Mouse (Mus musculus) kidney, postnatal 0 days (tissue): ENCODE measurements around the gene Olfr1382. TPM values are rescaled to one million over a fixed set of nuclear protein-coding genes. Genes with fewer than 3 reads are reported as not detected.
"Not testable (repeated sequence)": the region's sequence is repeated elsewhere in the genome, so short reads cannot be mapped to it uniquely, and the experiment has no call there.

Experiments
- ATAC-seq: fragments of 200-750 bp; cut with Nextera tagmentation; replicated peaks from 2 replicates; pipeline ENCODE4 v1.8.0; 2017; ENCODE audit warnings: low read depth, moderate number of reproducible peaks, moderate TSS enrichment, moderate library complexity; ENCODE audit not compliant: low FRiP score
- DNase-seq: peaks from one replicate; pipeline ENCODE4 v3.0.0-alpha.2; 2016; ENCODE audit warnings: low spot score
- H3K27ac ChIP-seq: fragments of 300-500 bp; sonication (generic); 2 replicates; pipeline ENCODE4 v1.5.1; 2014; ENCODE audit warnings: mild to moderate bottlenecking
- H3K27me3 ChIP-seq: fragments of 300-500 bp; sonication (generic); 2 replicates; pipeline ENCODE4 v1.6.1; 2014; ENCODE audit warnings: low read length, mixed read lengths; ENCODE audit not compliant: insufficient read depth
- H3K36me3 ChIP-seq: fragments of 300-500 bp; sonication (generic); 2 replicates; pipeline ENCODE4 v1.6.1; 2014; ENCODE audit warnings: low read length, mixed read lengths; ENCODE audit not compliant: insufficient read depth
- H3K4me1 ChIP-seq: fragments of 300-500 bp; sonication (generic); replicated peaks from 2 replicates; pipeline ENCODE4 v1.6.1; 2014; ENCODE audit warnings: antibody characterized with exemption, low read length, mixed read lengths; ENCODE audit not compliant: insufficient read depth
- H3K4me2 ChIP-seq: fragments of 300-500 bp; sonication (generic); 2 replicates; pipeline ENCODE4 v1.6.1; 2014; ENCODE audit warnings: mild to moderate bottlenecking, low read length, moderate library complexity, mixed read lengths
- H3K4me3 ChIP-seq: fragments of 300-500 bp; sonication (generic); replicated peaks from 2 replicates; pipeline ENCODE4 v1.5.1; 2014; ENCODE audit warnings: low read depth, low read length
- H3K9ac ChIP-seq: fragments of 300-500 bp; sonication (generic); 2 replicates; pipeline ENCODE4 v1.6.1; 2014; ENCODE audit warnings: low read depth, low read length
- H3K9me3 ChIP-seq: fragments of 300-500 bp; sonication (generic); replicated peaks from 2 replicates; pipeline ENCODE4 v1.6.1; 2016; ENCODE audit warnings: low read length, inconsistent platforms, mixed read lengths
- CTCF ChIP-seq: IDR thresholded peaks from 2 replicates; pipeline ENCODE4 v1.5.1; 2016; ENCODE audit warnings: antibody characterized with exemption, low read depth, mild to moderate bottlenecking, moderate library complexity
- WGBS: fragments of 180-500 bp; shearing (Covaris S2); extraction: QIAGEN DNeasy Blood & Tissue Kit; methylation state at CpG from one replicate; pipeline ENCODE4 v1.1.7; 2014; 5-methylcytosine and 5-hydroxymethylcytosine counted together
- polyA plus RNA-seq: library from polyadenylated mRNA; unstranded; fragments of >200 nt; fragmentation: Nextera tagmentation; extraction: Ambion mirVana; gene quantifications from 2 replicates; pipeline ENCODE4 v1.2.1, GENCODE M21; 2015

Olfr1382 gene
- polyA plus RNA-seq = not detected in 2 replicates

- no peak for TF ChIP-seq CTCF
- no peaks in the 10 kb centered on the region for H3K4me1 ChIP-seq
- H3K27ac ChIP-seq = no peak within 1 kb of the TSS
- no peak within 1 kb of the TSS for H3K4me2 ChIP-seq
- H3K4me3 ChIP-seq = no peak within 1 kb of the TSS
- no peaks in the 10 kb centered on the region for H3K9me3 ChIP-seq
- 76% methylated on average over 3 of the region's 3 CpGs for WGBS
- DNase-seq (no peak), ATAC-seq (no peak)
- H3K27me3 ChIP-seq = no peaks in the 10 kb centered on the region
- no peak within 1 kb of the TSS for H3K9ac ChIP-seq
- H3K36me3 ChIP-seq = no peaks in the 10 kb centered on the region
Measured at GRCm38 (mm10) chr11:49527947-49528346, at the start of gene Olfr1382. Olfr1382 (plus strand) TSS chr11:49528247.

DNA sequence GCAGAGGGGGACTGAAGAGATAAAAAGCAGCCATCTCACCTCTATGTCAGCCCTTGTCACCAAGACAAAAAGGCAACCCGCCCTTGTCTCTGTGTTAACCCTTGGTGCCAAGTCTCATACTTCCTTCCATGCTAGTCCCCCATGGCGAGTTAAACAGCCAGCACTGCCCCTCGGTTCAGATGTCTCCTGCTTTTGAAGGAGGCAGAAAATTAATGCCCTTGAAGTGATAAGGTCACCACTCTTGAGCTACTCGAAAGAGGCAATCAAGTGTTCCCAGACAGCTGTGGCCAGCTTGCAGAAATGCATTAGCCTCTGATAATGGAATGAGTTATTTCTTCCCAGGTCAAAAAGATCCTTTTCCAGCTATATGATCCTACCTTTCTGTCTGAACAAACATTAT is 42.1 kb upstream of the Olfr1382 start:
- 15% methylated on average over 4 of the region's 4 CpGs for WGBS
- no peak for TF ChIP-seq CTCF

GRCm38 (mm10) chr11:49488770-49489169 is 39.3 kb upstream of the Olfr1382 start, which contains the start of gene Olfr1385:
Olfr1385 (plus strand) TSS chr11:49489070.
- DNase-seq, ATAC-seq, H3K4me3 ChIP-seq, H3K4me1 ChIP-seq, H3K27ac ChIP-seq, H3K27me3 ChIP-seq, H3K9me3 ChIP-seq, H3K9ac ChIP-seq, H3K36me3 ChIP-seq, H3K4me2 ChIP-seq: not testable (repeated sequence)
- 83% methylated on average over 1 of the region's 1 CpGs for WGBS

More for the DNA sequence above, 42.1 kb upstream of the Olfr1382 start:
- Histone ChIP-seq H3K27me3 (no peaks in the 10 kb centered on the region), H3K4me1 (no peaks in the 10 kb centered on the region), H3K4me3 (no peak overlapping the region), H3K27ac (no peak overlapping the region), H3K36me3 (no peaks in the 10 kb centered on the region), H3K9ac (no peak overlapping the region), H3K4me2 (no peak overlapping the region), H3K9me3 (no peaks in the 10 kb centered on the region)
- DNase-seq (peak; percentile 70), ATAC-seq (0 out of 2 replicates have a peak, but pooled peaks have one; percentile 10)

DNA sequence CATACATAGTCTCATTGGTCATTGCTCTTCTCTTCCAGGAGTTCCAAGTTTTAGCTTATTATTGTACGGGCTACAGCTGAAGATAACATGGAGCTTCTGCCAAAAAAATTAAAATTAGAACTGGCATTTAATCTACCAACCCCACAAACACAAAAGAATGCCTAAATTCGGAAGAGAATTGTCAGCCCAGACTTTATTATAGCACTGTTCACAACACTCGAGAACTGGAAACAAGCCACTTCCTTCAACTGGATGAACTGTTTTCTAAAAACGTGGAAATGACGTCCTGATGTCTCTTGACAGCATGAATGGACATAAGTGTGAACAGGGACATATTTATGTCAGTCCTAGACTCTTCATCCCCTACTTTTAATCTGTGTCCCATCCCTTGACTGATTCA is 10.0 kb upstream of the Olfr1382 start:
- no peaks in the 10 kb centered on the region for H3K27me3 ChIP-seq
- H3K4me1 ChIP-seq = no peaks in the 10 kb centered on the region
- no peak overlapping the region for H3K9ac ChIP-seq
- no peaks in the 10 kb centered on the region for H3K36me3 ChIP-seq
- no peak for TF ChIP-seq CTCF
- no peak overlapping the region for H3K27ac ChIP-seq
- 68% methylated on average over 5 of the region's 5 CpGs for WGBS
- ATAC-seq (no peak), DNase-seq (no peak)
- H3K9me3 ChIP-seq = no peaks in the 10 kb centered on the region
- H3K4me3 ChIP-seq = no peak overlapping the region
- no peak overlapping the region for H3K4me2 ChIP-seq

GRCm38 (mm10) chr11:49519348-49519747 is 8.7 kb upstream of the Olfr1382 start, which contains the start of gene Olfr1383:
Olfr1383 (plus strand) TSS chr11:49519648.
- ATAC-seq = no peak
- no peak for DNase-seq
- TF ChIP-seq CTCF = no peak

DNA sequence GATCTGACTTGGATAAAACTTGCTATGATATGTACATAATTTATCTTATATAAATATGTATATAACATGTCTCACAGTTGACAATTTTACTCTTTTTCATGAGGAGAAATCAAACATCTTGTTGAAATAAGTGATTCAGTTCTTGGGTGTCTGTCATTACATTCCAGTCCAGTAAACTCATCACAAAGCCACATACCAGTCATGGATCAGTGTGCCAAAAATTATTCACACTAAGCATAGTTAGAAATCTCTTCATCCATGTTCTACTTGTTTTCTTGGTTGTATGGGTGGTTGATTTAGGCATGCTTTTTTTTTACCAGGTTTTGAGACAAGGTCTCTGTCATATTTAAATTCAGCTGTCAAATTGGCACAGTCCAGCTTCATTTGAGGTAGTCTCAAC is 4.7 kb downstream of the Olfr1382 start:
- no peak overlapping the region for H3K9ac ChIP-seq
- no peak overlapping the region for H3K27ac ChIP-seq
- H3K9me3 ChIP-seq = no peaks in the 10 kb centered on the region
- DNase-seq (no peak), ATAC-seq (no peak)
- no peaks in the 10 kb centered on the region for H3K36me3 ChIP-seq
- no peaks in the 10 kb centered on the region for H3K4me1 ChIP-seq
- no peak overlapping the region for H3K4me3 ChIP-seq
- H3K27me3 ChIP-seq = no peaks in the 10 kb centered on the region
- H3K4me2 ChIP-seq = no peak overlapping the region
- TF ChIP-seq CTCF = no peak

More at GRCm38 (mm10) chr11:49519348-49519747, 8.7 kb upstream of the Olfr1382 start, which contains the start of gene Olfr1383:
- Histone ChIP-seq H3K9me3 (no peaks in the 10 kb centered on the region), H3K4me3 (no peak within 1 kb of the TSS), H3K4me1 (no peaks in the 10 kb centered on the region), H3K27ac (no peak within 1 kb of the TSS), H3K4me2 (no peak within 1 kb of the TSS), H3K9ac (no peak within 1 kb of the TSS), H3K27me3 (no peaks in the 10 kb centered on the region), H3K36me3 (no peaks in the 10 kb centered on the region)

- H3K4me3 ChIP-seq, H3K4me2 ChIP-seq, H3K27me3 ChIP-seq, ATAC-seq, H3K9ac ChIP-seq, H3K4me1 ChIP-seq, H3K27ac ChIP-seq, H3K9me3 ChIP-seq, H3K36me3 ChIP-seq: not testable (repeated sequence)
- peak; percentile 20 for DNase-seq
- WGBS = 78% methylated on average over 2 of the region's 2 CpGs
- TF ChIP-seq CTCF = peak; percentile 52; the same call in 1 of the 2 replicates
Measured at GRCm38 (mm10) chr11:49536631-49537030, 8.6 kb downstream of the Olfr1382 start.

DNA sequence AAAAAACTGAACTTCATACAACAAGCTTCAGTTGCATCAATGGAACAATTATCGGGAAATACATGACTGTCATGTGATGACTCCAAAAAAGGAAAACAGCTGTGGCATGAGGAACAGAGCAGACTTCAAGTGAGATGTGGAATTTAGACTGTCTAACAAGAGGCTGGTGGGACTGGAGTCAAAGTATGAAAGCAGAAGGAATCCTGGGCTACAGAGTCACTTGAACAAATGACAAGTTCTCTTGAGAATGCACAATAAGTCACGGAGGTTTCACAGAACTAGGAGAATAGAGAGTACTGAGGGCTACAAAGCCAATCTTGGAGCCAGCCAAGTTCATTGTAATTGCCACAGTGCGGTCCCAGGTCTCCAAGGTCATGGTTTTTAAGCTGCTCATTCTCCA is 15.1 kb downstream of the Olfr1382 start, which contains the start of gene Olfr1381:
Olfr1381 (plus strand) TSS at position 301 of the 400 bp plus-strand sequence.
- H3K36me3 ChIP-seq, DNase-seq, H3K9ac ChIP-seq, H3K27ac ChIP-seq, H3K4me1 ChIP-seq, ATAC-seq, H3K27me3 ChIP-seq, H3K4me2 ChIP-seq, H3K9me3 ChIP-seq, H3K4me3 ChIP-seq: not testable (repeated sequence)
- WGBS = 58% methylated on average over 3 of the region's 3 CpGs
